Mouse (Mus musculus) MEL-GATA-1-ER (cell line): Measurements from ENCODE around the gene Gdi1.
"Not testable (repeated sequence)": the region's sequence is repeated elsewhere in the genome, so short reads cannot be mapped to it uniquely, and the experiment has no call there.

Experiments
- DNase-seq: peaks from one replicate; pipeline ENCODE4 v3.0.0-alpha.2; 2012; ENCODE audit warnings: low read depth; ENCODE audit errors: extremely low read depth

Gdi1 gene

GRCm38 (mm10) chrX:74329215-74329671 is 24.4 kb downstream of the Gdi1 start:
- no peak for DNase-seq

GRCm38 (mm10) chrX:74330166-74330930 is 25.6 kb downstream of the Gdi1 start:
- no peak for DNase-seq

- DNase-seq = no peak
Measured at GRCm38 (mm10) chrX:74352645-74353466, 48.1 kb downstream of the Gdi1 start.

GRCm38 (mm10) chrX:74353467-74353770 is 48.6 kb downstream of the Gdi1 start, which contains the start of gene Lage3:
Gene Lage3, minus strand, starts transcription at chrX:74353618.
- DNase-seq = no peak

- DNase-seq = not testable (repeated sequence)
Measured at GRCm38 (mm10) chrX:74357069-74357468, 52.3 kb downstream of the Gdi1 start.

- DNase-seq = no peak
Measured at GRCm38 (mm10) chrX:74359171-74359570, 54.4 kb downstream of the Gdi1 start.
